Mouse (Mus musculus) spleen, adult 12 weeks (tissue): Measurements from ENCODE around the gene Med7.
"Not testable (repeated sequence)": the region's sequence is repeated elsewhere in the genome, so short reads cannot be mapped to it uniquely, and the experiment has no call there.

Experiments
- DNase-seq: peaks from one replicate; pipeline ENCODE4 v3.0.0; 2022; ENCODE audit warnings: low spot score

Med7 gene

GRCm38 (mm10) chr11:46436760-46437458 is at the start of gene Med7:
TSS of gene Med7 (plus strand) at chr11:46436925.
- DNase-seq = peak; percentile 84

GRCm38 (mm10) chr11:46387061-46387460 is 49.7 kb upstream of the Med7 start:
- DNase-seq = no peak

- no peak for DNase-seq
Measured at GRCm38 (mm10) chr11:46388438-46388837, 48.3 kb upstream of the Med7 start.

GRCm38 (mm10) chr11:46389336-46390117 is 47.2 kb upstream of the Med7 start, which contains the start of gene Itk:
TSS of gene Itk (minus strand) at chr11:46389515.
- DNase-seq = peak; percentile 21

GRCm38 (mm10) chr11:46390621-46391020 is 46.1 kb upstream of the Med7 start:
- no peak for DNase-seq

GRCm38 (mm10) chr11:46392890-46393289 is 43.8 kb upstream of the Med7 start:
- no peak for DNase-seq

GRCm38 (mm10) chr11:46393413-46393812 is 43.3 kb upstream of the Med7 start:
- no peak for DNase-seq

- DNase-seq = no peak
Measured at GRCm38 (mm10) chr11:46395088-46395487, 41.6 kb upstream of the Med7 start.

GRCm38 (mm10) chr11:46395698-46396097 is 41.0 kb upstream of the Med7 start:
- no peak for DNase-seq

- no peak for DNase-seq
Measured at GRCm38 (mm10) chr11:46396167-46396859, 40.4 kb upstream of the Med7 start, which contains the start of gene Fam71b. TSS of gene Fam71b (plus strand) at chr11:46396559.

GRCm38 (mm10) chr11:46396860-46397179 is 39.9 kb upstream of the Med7 start:
- no peak for DNase-seq

- DNase-seq = no peak
Measured at GRCm38 (mm10) chr11:46397900-46398299, 38.8 kb upstream of the Med7 start.

GRCm38 (mm10) chr11:46398473-46398872 is 38.3 kb upstream of the Med7 start:
- DNase-seq = no peak

- DNase-seq = peak; percentile 21
Measured at GRCm38 (mm10) chr11:46398933-46399383, 37.8 kb upstream of the Med7 start.

- DNase-seq = no peak
Measured at GRCm38 (mm10) chr11:46401555-46401954, 35.2 kb upstream of the Med7 start.

GRCm38 (mm10) chr11:46404986-46405385 is 31.7 kb upstream of the Med7 start:
- DNase-seq = no peak

GRCm38 (mm10) chr11:46406721-46407120 is 30.0 kb upstream of the Med7 start:
- DNase-seq = no peak

GRCm38 (mm10) chr11:46410018-46410563 is 26.6 kb upstream of the Med7 start:
- DNase-seq = no peak

GRCm38 (mm10) chr11:46418438-46418837 is 18.3 kb upstream of the Med7 start:
- no peak for DNase-seq

- no peak for DNase-seq
Measured at GRCm38 (mm10) chr11:46418860-46419259, 17.9 kb upstream of the Med7 start.

- no peak for DNase-seq
Measured at GRCm38 (mm10) chr11:46421086-46421888, 15.4 kb upstream of the Med7 start.

GRCm38 (mm10) chr11:46428131-46428530 is 8.6 kb upstream of the Med7 start:
- not testable (repeated sequence) for DNase-seq
